ENCODE assay signal across 8 mouse cellular contexts in the genomic region with DNA sequence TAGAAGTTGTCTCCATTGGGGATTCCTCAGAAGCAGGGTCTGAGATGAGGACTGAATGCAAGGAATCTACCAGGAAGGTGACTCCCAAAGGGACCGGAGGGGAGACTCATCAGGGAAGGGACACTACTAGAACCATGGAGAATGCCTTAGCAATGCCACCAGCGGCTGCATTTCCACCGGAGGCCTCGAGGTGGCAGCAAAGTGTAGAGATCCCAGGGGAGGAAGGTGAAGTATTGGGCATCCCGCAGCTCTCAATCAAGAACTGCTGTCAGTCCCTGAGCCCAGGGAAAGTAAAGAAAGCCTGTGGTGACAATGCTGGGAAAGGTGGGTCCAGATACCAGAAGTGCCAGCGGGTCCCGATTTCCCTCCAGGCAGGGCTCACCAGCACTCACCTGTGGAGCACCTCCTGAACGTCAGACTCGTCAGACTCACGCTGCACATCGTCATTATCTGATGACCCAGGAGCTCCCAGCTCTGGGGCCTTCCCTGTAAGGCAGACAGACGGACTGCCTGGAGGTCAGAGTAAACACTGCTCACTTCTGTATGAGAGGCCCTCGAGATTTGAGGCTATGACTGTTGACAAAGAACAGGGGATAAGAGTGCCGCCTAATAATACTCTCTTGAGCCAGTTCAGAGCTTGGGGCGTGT.
A peak's percentile ranks its signal among the peaks of the same experiment; 100 is the strongest.
DNase-seq lines count a peak whose midpoint lies in the region; ATAC-seq lines count a peak whose summit lies in the region.

No protein-coding gene starts in this region.

- H3K36me3 ChIP-seq in hindbrain, embryonic 14.5 days (replicated peaks; ENCODE audit: control insufficient read depth, insufficient read depth) = peaks cover 22% of the 10 kb centered on the region
- H3K36me3 ChIP-seq in hindbrain, embryonic 13.5 days = peaks cover 26% of the 10 kb centered on the region
- H3K36me3 ChIP-seq in midbrain, embryonic 13.5 days = peaks cover 22% of the 10 kb centered on the region

- no peaks in the 10 kb centered on the region for H3K27me3 ChIP-seq in hindbrain, embryonic 14.5 days (ENCODE audit: control insufficient read depth, insufficient read depth, low read length)
- no peaks in the 10 kb centered on the region for H3K27me3 ChIP-seq in hindbrain, embryonic 13.5 days
- H3K27me3 ChIP-seq in midbrain, embryonic 13.5 days = no peaks in the 10 kb centered on the region

- peak; percentile 80 for DNase-seq in hindbrain, embryonic 14.5 days (ENCODE audit: low spot score)
- DNase-seq in cerebellum, adult 8-10 months = peak; percentile 85
- DNase-seq in forelimb bud, embryonic 11.5 days (ENCODE audit: low read depth, low spot score) = peak; percentile 62
- peak; percentile 83 for DNase-seq in induced T-regulatory cell, adult 2 months (ENCODE audit: low read depth)
- DNase-seq in left cerebral cortex, postnatal 10 days (ENCODE audit: extremely low spot score in 1 of 2, low spot score in 2 of 2) = peak; percentile 66 to 75
- peak; percentile 70 to 81 for DNase-seq in spleen, postnatal 14 days (ENCODE audit: low spot score in 2 of 2)

- H3K4me2 ChIP-seq in hindbrain, embryonic 14.5 days (replicated peaks) = no peak overlapping the region
- H3K4me2 ChIP-seq in hindbrain, embryonic 13.5 days = no peak overlapping the region
- no peak overlapping the region for H3K4me2 ChIP-seq in midbrain, embryonic 13.5 days (replicated peaks)

- H3K27ac ChIP-seq in hindbrain, embryonic 14.5 days = no peak overlapping the region
- H3K27ac ChIP-seq in hindbrain, embryonic 13.5 days = no peak overlapping the region
- no peak overlapping the region for H3K27ac ChIP-seq in midbrain, embryonic 13.5 days

- intact Hi-C loops in left cerebral cortex, postnatal 10 days (cut with DNase I) = loop anchor here (5.0 kb wide), 1 partner anchor 220 kb away; no protein-coding TSS in a partner anchor

- ATAC-seq in hindbrain, embryonic 14.5 days (ENCODE audit: low FRiP score) = no peak
- no peak; the same call in 1 of the 2 replicates for ATAC-seq in hindbrain, embryonic 13.5 days (ENCODE audit: low FRiP score)
- 0 out of 2 replicates have a peak, but pooled peaks have one; percentile 17 for ATAC-seq in midbrain, embryonic 13.5 days

- 30% methylated on average over 15 of the region's 15 CpGs for WGBS in hindbrain, embryonic 14.5 days
- 27% methylated on average over 15 of the region's 15 CpGs for WGBS in hindbrain, embryonic 13.5 days
- 21% methylated on average over 15 of the region's 15 CpGs for WGBS in midbrain, embryonic 13.5 days

- no peak overlapping the region for H3K4me3 ChIP-seq in hindbrain, embryonic 14.5 days (replicated peaks; ENCODE audit: low read length)
- H3K4me3 ChIP-seq in hindbrain, embryonic 13.5 days = no peak overlapping the region
- H3K4me3 ChIP-seq in midbrain, embryonic 13.5 days (replicated peaks) = no peak overlapping the region

- no peaks in the 10 kb centered on the region for H3K9me3 ChIP-seq in hindbrain, embryonic 14.5 days (ENCODE audit: control insufficient read depth, low read length)
- no peaks in the 10 kb centered on the region for H3K9me3 ChIP-seq in hindbrain, embryonic 13.5 days
- H3K9me3 ChIP-seq in midbrain, embryonic 13.5 days = no peaks in the 10 kb centered on the region

- H3K9ac ChIP-seq in hindbrain, embryonic 14.5 days = no peak overlapping the region
- H3K9ac ChIP-seq in hindbrain, embryonic 13.5 days = no peak overlapping the region
- no peak overlapping the region for H3K9ac ChIP-seq in midbrain, embryonic 13.5 days (replicated peaks)

- H3K4me1 ChIP-seq in hindbrain, embryonic 14.5 days (replicated peaks; ENCODE audit: control insufficient read depth, insufficient read depth, low read length) = no peaks in the 10 kb centered on the region
- no peaks in the 10 kb centered on the region for H3K4me1 ChIP-seq in hindbrain, embryonic 13.5 days (replicated peaks)
- H3K4me1 ChIP-seq in midbrain, embryonic 13.5 days (replicated peaks) = no peaks in the 10 kb centered on the region
